Mouse (Mus musculus) olfactory bulb, adult 2 months (tissue): ENCODE results near the gene Col6a3.

Experiments
- CTCF ChIP-seq: fragments of 200-500 bp; IDR thresholded peaks from 2 replicates; pipeline ENCODE4 v1.5.1; 2012; ENCODE audit warnings: low read depth, mild to moderate bottlenecking, low read length, moderate library complexity; ENCODE audit not compliant: insufficient read depth
- POLR2A ChIP-seq: fragments of 200-500 bp; IDR thresholded peaks from 2 replicates; pipeline ENCODE4 v1.6.1; 2012; ENCODE audit warnings: mild to moderate bottlenecking, low read depth, low read length, moderate library complexity; ENCODE audit not compliant: insufficient read depth

GRCm38 (mm10) chr1:90866734-90867133 is 23.0 kb upstream of the Col6a3 start:
- TF ChIP-seq POLR2A (no peak), CTCF (no peak)
